Mouse (Mus musculus) spleen, adult 2 months (tissue): ENCODE results near the gene Tirap. TPM values are rescaled to one million over a fixed set of nuclear protein-coding genes. Genes with fewer than 3 reads are reported as not detected.

Experiments used
- DNase-seq, 2 experiments: peaks; one replicate each; pipeline versions ENCODE4 v3.0.0 to v3.0.0-alpha.2; 2012 to 2021; ENCODE audit warnings: low spot score in 2 of 2, low read depth in 1 of 2
- H3K27ac ChIP-seq: fragments of 200-500 bp; 2 replicates; pipeline ENCODE4 v1.5.1; 2012; ENCODE audit warnings: low read length, inconsistent platforms; ENCODE audit not compliant: insufficient read depth
- H3K27me3 ChIP-seq: fragments of 200-500 bp; 2 replicates; pipeline ENCODE4 v1.6.1; 2012; ENCODE audit warnings: mild to moderate bottlenecking, moderate library complexity, low read length, inconsistent platforms; ENCODE audit not compliant: control insufficient read depth, insufficient read depth
- H3K36me3 ChIP-seq: fragments of 200-500 bp; 2 replicates; pipeline ENCODE4 v1.6.1; 2012; ENCODE audit warnings: mild to moderate bottlenecking, low read length, inconsistent platforms; ENCODE audit not compliant: control insufficient read depth, insufficient read depth
- H3K4me1 ChIP-seq: fragments of 200-500 bp; 2 replicates; pipeline ENCODE4 v1.6.1; 2011; ENCODE audit warnings: inconsistent platforms; ENCODE audit not compliant: control insufficient read depth, insufficient read depth, insufficient read length
- H3K4me3 ChIP-seq: fragments of 200-500 bp; 2 replicates; pipeline ENCODE4 v1.5.1; 2011; ENCODE audit warnings: mild to moderate bottlenecking, inconsistent platforms; ENCODE audit not compliant: insufficient read depth, insufficient read length; ENCODE audit errors: extremely low read depth
- CTCF ChIP-seq: fragments of 200-500 bp; IDR thresholded peaks from 2 replicates; pipeline ENCODE4 v1.5.1; 2011; ENCODE audit warnings: mild to moderate bottlenecking, inconsistent platforms; ENCODE audit not compliant: insufficient read depth, insufficient read length, insufficient replicate concordance; ENCODE audit errors: extremely low read depth
- POLR2A ChIP-seq: fragments of 200-500 bp; IDR thresholded peaks from 2 replicates; pipeline ENCODE4 v1.6.1; 2011; ENCODE audit warnings: low read depth, low read length, inconsistent platforms
- WGBS: fragments of 180-500 bp; shearing (Covaris S2); methylation state at CpG from one replicate; pipeline ENCODE4 v1.1.7; 2018; 5-methylcytosine and 5-hydroxymethylcytosine counted together
- polyA plus RNA-seq: library from polyadenylated mRNA; depleted of rRNA; stranded (reverse); fragments of >200 nt; gene quantifications from 2 replicates; pipeline ENCODE4 v1.2.3, GENCODE M21; 2012; rRNA removed

Tirap gene
- polyA plus RNA-seq, 1 experiment: 9.2 TPM

DNA sequence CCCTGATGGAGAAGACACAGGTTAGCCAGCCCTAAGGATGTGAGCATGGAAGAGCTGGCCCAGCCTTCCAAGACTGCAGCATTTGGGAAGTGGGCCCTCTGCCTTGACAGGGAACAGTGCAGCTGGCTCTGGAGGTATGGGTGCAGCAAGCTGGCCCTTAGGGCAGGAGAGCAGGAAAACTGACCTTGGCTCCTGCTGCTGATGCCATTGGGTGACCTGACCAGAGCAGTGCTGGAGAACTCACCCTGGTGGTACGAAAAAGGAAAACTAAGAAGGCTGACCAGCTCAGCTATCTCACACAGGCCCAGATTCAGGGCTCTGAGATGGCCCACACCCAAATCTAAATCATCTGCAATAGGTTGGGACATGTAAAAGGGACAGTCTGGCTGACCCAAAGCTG is 54.3 kb downstream of the Tirap start:
- WGBS: 100% methylated on average over 1 of the region's 1 CpGs
- no peaks in the 10 kb centered on the region for H3K36me3 ChIP-seq
- no peaks in the 10 kb centered on the region for H3K4me1 ChIP-seq
- no peak for DNase-seq
- TF ChIP-seq CTCF (no peak), POLR2A (no peak)
- H3K27me3 ChIP-seq: no peaks in the 10 kb centered on the region
- no peak overlapping the region for H3K4me3 ChIP-seq
- no peak overlapping the region for H3K27ac ChIP-seq

- no peak for DNase-seq
- WGBS: 92% methylated on average over 9 of the region's 9 CpGs
Measured at GRCm38 (mm10) chr9:35145118-35145517, 55.0 kb downstream of the Tirap start.

GRCm38 (mm10) chr9:35142221-35142620 is 57.9 kb downstream of the Tirap start:
- no peak overlapping the region for H3K4me3 ChIP-seq
- H3K27ac ChIP-seq: no peak overlapping the region
- H3K4me1 ChIP-seq: no peaks in the 10 kb centered on the region
- 41% methylated on average over 2 of the region's 2 CpGs for WGBS
- TF ChIP-seq POLR2A (no peak), CTCF (no peak)
- no peaks in the 10 kb centered on the region for H3K27me3 ChIP-seq
- DNase-seq: no peak
- H3K36me3 ChIP-seq: no peaks in the 10 kb centered on the region

More at GRCm38 (mm10) chr9:35145118-35145517, 55.0 kb downstream of the Tirap start:
- TF ChIP-seq POLR2A (no peak), CTCF (no peak)
- Histone ChIP-seq H3K27ac (no peak overlapping the region), H3K4me1 (no peaks in the 10 kb centered on the region), H3K36me3 (no peaks in the 10 kb centered on the region), H3K27me3 (no peaks in the 10 kb centered on the region), H3K4me3 (no peak overlapping the region)

DNA sequence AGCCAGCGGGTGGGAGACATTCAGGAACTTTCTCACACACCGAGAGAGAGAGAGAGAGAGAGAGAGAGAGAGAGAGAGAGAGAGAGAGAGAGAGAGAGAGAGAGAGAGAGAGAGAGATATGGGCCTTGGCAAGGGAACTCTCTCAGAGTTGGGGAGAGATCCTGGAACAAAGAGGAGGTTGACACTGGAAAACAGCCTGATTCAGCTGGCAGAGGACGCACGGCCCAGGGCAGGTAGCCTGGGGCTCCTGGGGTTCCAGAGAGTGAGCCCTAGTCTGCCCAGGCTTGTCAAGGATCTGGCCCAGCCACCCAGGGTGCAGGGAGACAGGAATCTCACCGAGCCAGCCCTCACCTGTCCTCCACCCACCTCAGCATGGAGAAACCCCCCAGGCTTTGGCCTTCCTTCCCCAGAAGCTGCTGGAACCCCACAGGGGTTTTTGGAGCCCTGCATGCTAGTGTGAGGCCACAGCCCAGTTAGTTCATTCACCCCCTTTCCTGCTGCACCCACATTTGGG is 60.8 kb downstream of the Tirap start:
- Histone ChIP-seq H3K36me3 (peaks cover 1% of the 10 kb centered on the region; the same call in 1 of the 2 replicates), H3K4me3 (no peak overlapping the region), H3K27me3 (no peaks in the 10 kb centered on the region), H3K27ac (no peak overlapping the region), H3K4me1 (no peaks in the 10 kb centered on the region)
- DNase-seq: no peak
- no peak for TF ChIP-seq CTCF
- TF ChIP-seq POLR2A: no peak
- WGBS: 95% methylated on average over 5 of the region's 5 CpGs

DNA sequence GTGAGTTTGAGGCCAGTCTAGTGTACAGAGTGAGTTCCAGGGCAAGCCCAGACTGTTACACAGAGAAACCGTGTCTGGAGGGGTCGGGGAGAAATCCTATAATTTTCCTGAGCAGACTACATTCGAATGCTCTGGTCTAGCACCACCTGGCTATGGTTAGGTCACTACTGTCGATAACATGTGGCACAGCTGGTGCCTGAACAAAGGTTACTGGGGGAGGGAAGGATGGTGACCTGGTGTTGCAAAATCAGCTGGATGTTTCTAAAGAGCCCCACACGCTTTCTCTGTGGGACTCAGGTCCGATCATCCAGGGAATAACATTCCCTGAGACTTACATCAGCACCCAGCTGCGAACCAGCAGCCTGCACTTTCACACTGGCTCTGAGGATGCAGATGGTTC is 62.1 kb downstream of the Tirap start:
- H3K27ac ChIP-seq: no peak overlapping the region
- peaks cover 1% of the 10 kb centered on the region; the same call in 1 of the 2 replicates for H3K36me3 ChIP-seq
- DNase-seq: no peak
- no peak overlapping the region for H3K4me3 ChIP-seq
- 92% methylated on average over 7 of the region's 7 CpGs for WGBS
- TF ChIP-seq CTCF (no peak), POLR2A (no peak)
- H3K27me3 ChIP-seq: no peaks in the 10 kb centered on the region
- H3K4me1 ChIP-seq: no peaks in the 10 kb centered on the region

DNA sequence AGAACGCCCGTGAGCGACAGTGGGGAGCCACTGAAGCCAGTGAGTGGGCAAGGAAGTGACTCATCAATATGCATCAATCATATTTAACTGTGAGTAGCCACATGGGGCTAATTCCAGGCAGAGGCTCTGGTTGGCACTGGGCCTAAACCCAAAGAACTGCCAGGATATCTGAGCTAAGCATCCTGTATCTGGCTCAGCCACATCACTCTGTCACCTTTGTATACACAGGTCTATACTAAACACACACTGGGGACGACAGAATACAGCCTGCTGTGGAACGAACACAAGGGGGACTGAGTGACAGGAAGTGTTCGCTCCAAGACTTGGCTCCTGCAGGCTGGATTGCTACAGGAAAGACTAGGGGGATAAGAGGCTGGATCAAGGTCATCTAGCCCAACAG is 64.5 kb downstream of the Tirap start:
- Histone ChIP-seq H3K4me3 (no peak overlapping the region), H3K27me3 (no peaks in the 10 kb centered on the region), H3K27ac (no peak overlapping the region), H3K4me1 (no peaks in the 10 kb centered on the region), H3K36me3 (peaks cover 1% of the 10 kb centered on the region)
- WGBS: 74% methylated on average over 6 of the region's 6 CpGs
- DNase-seq: no peak
- no peak for TF ChIP-seq CTCF
- no peak for TF ChIP-seq POLR2A

Other genes starting within 250 kb of the Tirap start
- 10.3 and 11.6 TPM in 2 replicates for gene St3gal4, start 81.0 kb downstream of the Tirap start, polyA plus RNA-seq
- gene Dcps, start 24.2 kb downstream of the Tirap start, polyA plus RNA-seq: 27.0 and 36.0 TPM in 2 replicates
- gene Srpr, start 116 bp downstream of the Tirap start, polyA plus RNA-seq: 34.0 and 35.3 TPM in 2 replicates
- gene Foxred1, start 10.8 kb upstream of the Tirap start, polyA plus RNA-seq: 16.3 and 16.6 TPM in 2 replicates
- 7.2 and 9.6 TPM in 2 replicates for gene Fam118b, start 67.5 kb upstream of the Tirap start, polyA plus RNA-seq
- gene Rpusd4, start 67.6 kb upstream of the Tirap start, polyA plus RNA-seq: 9.4 and 10.2 TPM in 2 replicates
- 2.3 and 2.4 TPM in 2 replicates for gene Cdon, start 220.8 kb upstream of the Tirap start, polyA plus RNA-seq